Mouse (Mus musculus) megakaryocyte, embryonic 14.5 days (primary cell): Measurements from ENCODE around the gene Grik3.

Experiments used
- FLI1 ChIP-seq: IDR thresholded peaks from 2 replicates; pipeline ENCODE4 v1.6.1; 2012; ENCODE audit warnings: low read length, inconsistent platforms, mixed read lengths
- GATA1 ChIP-seq: IDR thresholded peaks from 3 replicates; pipeline ENCODE4 v1.6.1; 2012; ENCODE audit warnings: mixed read lengths, low read length, inconsistent platforms, borderline replicate concordance

DNA sequence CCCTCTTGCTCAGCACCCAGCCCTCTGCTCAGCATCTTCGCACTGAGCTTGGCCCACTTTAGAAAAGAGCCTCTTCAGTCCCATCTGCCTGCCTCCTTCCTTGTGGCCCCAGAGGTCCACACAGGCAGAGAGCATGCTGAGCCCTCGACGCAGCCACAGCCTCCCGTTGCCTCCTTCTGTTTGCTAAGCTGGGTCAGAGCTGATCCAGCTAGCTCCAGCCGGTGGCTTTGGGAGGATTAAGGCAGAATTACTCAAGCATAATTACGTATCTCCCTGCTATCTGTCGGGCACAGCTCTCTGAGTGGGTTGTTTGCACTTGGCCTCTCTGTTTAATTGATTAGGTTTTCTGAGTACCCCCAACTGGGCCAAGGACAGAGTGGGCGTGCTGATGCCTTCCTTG lies 167.9 kb downstream of the Grik3 start:
- TF ChIP-seq GATA1 (no peak), FLI1 (no peak)
